Mouse (Mus musculus) CD4-positive, CD25-positive, alpha-beta regulatory T cell, adult 4 months (primary cell): Measurements from ENCODE around the gene Gm21915. TPM values are rescaled to one million over a fixed set of nuclear protein-coding genes. Genes with fewer than 3 reads are reported as not detected.

Experiments
- polyA plus RNA-seq, 2 experiments: library from polyadenylated mRNA; unstranded; fragments of 100-300 nt; shearing (Covaris generic); gene quantifications; one replicate each; pipeline ENCODE4 v1.2.1; 2017

Gene Gm21915
- polyA plus RNA-seq, 2 experiments from 2014 or later, result not detected

Other genes with a start within 250 kb of the Gm21915 start
- 10 to 100 TPM; 57.6 to 69.2 TPM for gene Gramd1b, start 139.2 kb upstream of the Gm21915 start, polyA plus RNA-seq
- gene Clmp, start 15.3 kb downstream of the Gm21915 start, polyA plus RNA-seq, result under 1 TPM in 1 of 2 experiments, not detected in 1; 0.42 TPM
- 1,000 to 10,000 TPM; 3,203 to 3,707 TPM for gene Hspa8, start 130.4 kb downstream of the Gm21915 start, polyA plus RNA-seq
- not detected for gene Bsx, start 203.5 kb downstream of the Gm21915 start, polyA plus RNA-seq